Mouse (Mus musculus): ENCODE measurements at regions not wholly inside any gene's neighbourhood (a gene's known extent, or its start where the extent isn't known, plus 50 kb on each side); places are given as distances from the start of the nearest gene placed in this dataset.
A peak's percentile ranks its signal among the peaks of the same experiment; 100 is the strongest.

DNA sequence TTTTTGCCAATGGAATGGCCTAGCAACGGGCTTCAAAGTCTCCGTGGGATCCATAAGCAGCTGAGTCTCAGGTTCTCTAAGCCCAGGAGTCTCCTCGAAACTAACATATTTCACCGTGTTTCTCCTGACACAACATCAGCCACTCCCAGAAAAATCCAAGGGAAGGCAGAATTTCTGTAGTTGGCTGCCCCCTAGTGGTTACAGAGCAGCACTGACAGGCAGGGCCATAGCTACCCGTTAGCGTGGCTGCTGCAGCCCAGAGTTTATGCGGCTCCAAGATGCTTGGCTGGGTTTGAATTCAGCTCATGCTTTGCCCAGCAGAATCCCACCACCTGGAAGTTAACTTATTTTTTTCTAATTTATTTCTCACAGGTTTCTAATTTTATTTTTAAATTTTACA lies 140.9 kb upstream of the Tmem164 start:
- peak; percentile 98 for ATAC-seq (ENCODE audit: low TSS enrichment)

- no peak for ATAC-seq (ENCODE audit: low TSS enrichment)
These were observed 129.0 kb upstream of the Tmem164 start for GRCm38 (mm10) chrX:142552196-142552595.

DNA sequence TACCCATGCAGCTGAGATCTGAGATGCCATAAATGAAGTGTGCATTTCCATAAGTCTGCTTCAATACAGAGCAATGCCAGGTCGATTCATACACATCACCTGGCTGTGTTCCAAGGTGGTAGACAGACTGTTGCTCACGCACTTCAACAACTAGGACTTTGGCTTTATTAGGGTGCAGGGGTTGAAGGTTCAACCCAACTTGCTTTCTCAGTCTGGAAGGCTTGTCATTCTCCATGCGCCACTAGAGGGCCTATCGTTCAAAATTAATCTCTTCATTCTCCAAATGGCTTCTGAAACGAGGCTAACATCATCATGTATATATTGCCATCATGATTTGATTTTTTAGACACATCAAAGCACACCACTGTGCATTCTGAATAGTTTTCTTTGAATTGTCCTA lies 127.0 kb upstream of the Tmem164 start:
- ATAC-seq (ENCODE audit: low TSS enrichment) = peak; percentile 88

DNA sequence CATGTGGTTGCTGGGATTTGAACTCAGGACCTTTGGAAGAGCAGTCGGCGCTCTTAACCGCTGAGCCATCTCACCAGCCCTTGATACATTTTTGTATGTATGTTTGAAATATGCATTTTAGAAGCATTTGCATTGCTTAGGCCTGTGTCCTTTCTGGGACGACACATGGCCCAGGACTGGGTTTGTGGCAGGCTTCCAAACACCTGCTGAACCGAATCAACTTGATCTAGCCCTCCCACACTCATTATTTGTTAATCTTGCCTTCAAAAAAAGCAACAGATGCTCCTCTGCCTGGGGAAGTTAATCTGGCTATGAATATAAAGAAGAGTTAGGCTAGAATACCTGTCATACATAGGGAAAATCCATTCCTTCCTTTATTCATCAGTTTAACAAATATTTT lies 123.7 kb upstream of the Tmem164 start:
- no peak for ATAC-seq (ENCODE audit: low TSS enrichment)

DNA sequence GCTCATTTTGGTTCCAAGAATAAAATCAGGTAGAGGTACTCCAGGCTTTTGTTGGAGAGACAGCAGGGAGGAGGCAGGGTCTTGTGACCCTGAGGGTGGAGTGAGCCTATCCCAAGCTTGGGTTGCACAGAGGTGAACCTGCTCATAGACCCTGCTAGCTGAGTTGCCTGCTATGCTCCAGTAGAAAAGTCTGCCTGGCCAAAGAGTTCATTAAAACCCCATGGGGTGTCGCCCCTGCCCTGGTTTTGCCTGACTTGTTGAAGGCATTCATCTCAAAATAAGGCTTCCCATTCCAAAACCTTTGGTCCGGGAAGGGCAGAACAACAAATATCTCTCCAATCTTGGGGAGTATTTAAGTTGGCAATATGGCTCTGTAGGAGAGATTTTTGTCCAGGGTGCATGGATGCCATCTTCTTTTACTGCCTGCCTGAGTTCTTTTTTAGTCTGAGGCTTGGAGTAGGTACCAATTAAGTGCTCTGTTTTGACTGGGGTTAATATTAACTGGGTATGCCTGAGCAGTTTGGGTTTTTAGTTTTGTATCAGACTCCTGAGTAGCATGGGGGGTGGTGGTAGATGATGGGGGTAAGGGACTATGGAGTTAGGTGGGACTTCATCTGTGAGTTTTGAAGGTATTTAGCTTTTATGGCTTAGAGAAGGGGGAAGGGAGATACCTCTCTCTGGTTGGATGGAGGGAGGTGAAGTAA lies 120.8 kb upstream of the Tmem164 start:
- no peak for ATAC-seq (ENCODE audit: low TSS enrichment)

DNA sequence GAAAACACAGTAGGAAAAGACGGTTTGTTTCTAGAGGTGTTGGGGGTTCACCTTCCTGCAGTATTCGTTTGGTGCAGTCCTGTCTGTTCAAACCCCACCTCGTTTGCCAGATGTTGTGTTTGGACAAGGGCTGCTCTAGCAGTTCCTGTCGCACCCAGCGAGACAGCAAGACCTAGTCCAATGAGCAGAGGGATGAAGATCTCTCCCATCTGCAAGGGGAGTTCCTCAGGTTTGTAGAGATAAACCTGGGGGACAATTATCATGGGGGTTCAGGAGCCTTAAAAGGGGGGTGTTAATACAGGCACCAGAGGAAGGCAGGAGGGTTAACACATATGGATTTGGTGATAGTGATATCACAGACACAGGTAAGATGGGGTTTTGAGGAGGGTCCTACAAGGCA lies 119.4 kb upstream of the Tmem164 start:
- ATAC-seq (ENCODE audit: low TSS enrichment) = no peak

DNA sequence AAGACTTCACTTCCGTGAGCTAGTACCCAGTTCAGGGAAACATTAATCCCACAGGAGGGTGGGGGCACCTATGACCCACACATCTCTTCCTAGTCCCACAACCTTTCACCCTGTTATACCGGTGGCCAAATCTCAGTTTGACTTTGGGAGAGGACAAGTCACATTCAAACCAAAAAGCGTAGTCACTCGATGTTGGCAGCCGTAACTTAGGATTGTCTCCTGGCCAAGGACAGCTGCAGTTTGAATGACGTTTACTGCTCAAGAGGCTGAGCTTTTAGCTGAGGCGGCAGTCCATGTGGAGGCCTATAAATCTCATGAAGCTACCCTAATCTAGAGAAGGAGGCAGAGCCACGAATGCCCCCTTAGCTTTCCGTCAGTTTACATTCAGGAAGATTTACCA lies 117.0 kb upstream of the Tmem164 start:
- no peak for ATAC-seq (ENCODE audit: low TSS enrichment)

DNA sequence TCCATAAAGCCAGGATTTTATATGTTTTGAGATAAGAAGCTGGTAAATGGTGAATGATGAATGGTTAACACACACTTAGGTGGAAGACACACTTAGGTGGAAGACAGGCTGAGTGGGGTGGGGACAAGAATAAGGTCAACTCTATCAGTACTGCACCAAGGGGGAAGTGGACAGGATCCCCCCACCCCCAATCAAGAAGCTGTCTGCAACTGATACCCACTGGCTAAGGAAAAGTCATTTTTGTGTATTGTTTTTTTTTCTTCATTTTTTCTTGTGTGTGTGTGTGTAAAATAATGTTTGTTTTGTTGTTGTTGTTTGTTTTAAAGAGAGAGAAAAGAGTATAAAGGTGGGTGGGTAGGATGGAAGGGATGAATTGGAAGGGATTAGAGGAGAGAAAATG lies 109.4 kb upstream of the Tmem164 start:
- no peak for ATAC-seq (ENCODE audit: low TSS enrichment)

GRCm38 (mm10) chrX:142574022-142574421 lies 107.2 kb upstream of the Tmem164 start:
- no peak for ATAC-seq (ENCODE audit: low TSS enrichment)

GRCm38 (mm10) chrX:142574945-142575710 lies 106.1 kb upstream of the Tmem164 start:
- no peak for ATAC-seq (ENCODE audit: low TSS enrichment)

- peak; percentile 89 for ATAC-seq (ENCODE audit: low TSS enrichment)
These were observed 105.1 kb upstream of the Tmem164 start for GRCm38 (mm10) chrX:142576127-142576526.

GRCm38 (mm10) chrX:142577449-142578081 lies 103.6 kb upstream of the Tmem164 start:
- no peak for ATAC-seq (ENCODE audit: low TSS enrichment)

DNA sequence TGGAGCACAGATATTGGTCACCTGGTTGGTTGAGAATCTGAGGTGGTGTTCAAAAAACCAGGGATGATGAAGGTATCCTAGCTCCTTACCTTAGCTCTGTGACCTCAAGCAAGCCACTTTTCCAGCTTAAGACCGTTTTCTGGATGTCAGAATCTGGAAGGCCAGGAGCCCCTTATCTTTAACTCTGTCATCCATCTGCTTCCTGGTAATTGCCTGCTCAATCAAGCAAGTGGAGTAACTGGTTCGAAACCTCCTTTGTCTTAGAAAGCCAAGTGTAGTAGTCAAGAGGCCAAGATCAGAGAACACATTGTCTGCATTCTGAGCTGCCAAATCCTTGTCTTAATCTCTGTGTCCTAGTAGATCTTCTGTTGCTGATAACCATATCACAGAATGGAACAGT lies 95.9 kb upstream of the Tmem164 start:
- ATAC-seq (ENCODE audit: low TSS enrichment) = no peak

GRCm38 (mm10) chrX:142599377-142599776 lies 81.8 kb upstream of the Tmem164 start:
- no peak for ATAC-seq (ENCODE audit: low TSS enrichment)

DNA sequence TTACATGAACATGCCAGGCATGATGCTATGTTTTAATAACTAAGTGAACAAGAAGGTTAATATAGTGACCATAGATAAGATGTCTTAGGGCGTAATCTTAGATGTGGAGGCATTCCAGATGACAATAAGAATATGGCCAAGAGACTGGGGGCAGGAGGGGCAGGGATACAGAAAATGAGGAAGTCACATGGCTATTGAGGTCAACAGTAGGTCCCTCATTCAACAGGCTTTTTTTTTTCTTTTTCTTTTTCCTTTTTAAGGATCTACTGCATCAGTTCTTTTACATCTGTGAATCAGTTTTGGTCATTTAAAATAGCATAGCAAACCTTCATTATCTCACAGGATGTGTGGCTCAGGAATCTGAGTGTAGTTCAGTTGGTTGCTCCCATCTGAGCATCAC lies 80.4 kb upstream of the Tmem164 start:
- no peak for ATAC-seq (ENCODE audit: low TSS enrichment)

DNA sequence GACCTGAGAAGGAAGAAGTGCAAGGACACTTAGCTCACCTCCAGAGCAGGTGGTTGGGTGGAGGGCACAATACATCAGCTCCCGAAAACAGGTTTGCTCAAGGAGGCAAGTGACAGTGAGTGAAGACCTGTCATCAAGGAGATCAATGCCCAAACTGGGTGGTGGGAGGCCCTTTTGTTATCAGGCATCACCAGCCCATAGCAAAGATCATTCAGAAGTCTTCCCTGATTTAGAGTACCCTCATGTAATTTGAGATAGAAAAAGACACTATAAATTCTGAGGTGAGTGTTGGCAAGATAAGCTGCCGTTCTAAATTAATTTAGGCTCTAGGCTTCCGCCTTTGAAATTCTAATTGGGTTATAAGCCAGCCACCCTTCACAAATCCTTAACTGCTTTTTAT lies 76.1 kb upstream of the Tmem164 start:
- no peak for ATAC-seq (ENCODE audit: low TSS enrichment)

DNA sequence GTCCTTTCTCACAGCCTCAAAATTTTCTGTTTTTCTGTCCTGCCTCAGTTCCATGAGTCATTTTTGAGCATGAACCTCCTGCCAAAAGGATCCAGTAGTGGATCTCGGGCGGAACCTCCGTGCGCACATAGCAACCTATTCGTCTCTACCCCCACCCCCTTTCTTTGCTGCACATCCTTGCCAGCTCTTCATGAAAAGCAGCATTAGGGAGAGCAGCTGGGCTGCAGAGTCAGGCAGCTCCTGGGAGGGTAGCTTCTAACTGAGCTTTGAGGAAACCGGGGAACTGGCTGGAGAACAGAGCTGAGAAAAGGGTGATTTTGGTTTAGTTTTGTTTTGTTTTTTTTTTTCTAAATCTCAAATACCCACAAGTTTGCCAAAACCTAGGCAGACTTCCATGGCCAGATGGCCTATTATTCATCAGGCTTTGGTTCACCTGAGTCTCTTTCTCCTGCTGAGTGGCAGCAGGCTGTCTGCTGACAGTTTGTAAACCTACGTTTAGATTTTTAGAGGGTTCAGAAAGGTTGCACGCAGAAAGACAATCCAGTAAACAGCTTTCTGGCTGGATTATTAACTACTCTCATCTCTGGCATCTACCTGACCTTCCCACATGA lies 74.5 kb upstream of the Tmem164 start:
- ATAC-seq (ENCODE audit: low TSS enrichment) = peak; percentile 67

DNA sequence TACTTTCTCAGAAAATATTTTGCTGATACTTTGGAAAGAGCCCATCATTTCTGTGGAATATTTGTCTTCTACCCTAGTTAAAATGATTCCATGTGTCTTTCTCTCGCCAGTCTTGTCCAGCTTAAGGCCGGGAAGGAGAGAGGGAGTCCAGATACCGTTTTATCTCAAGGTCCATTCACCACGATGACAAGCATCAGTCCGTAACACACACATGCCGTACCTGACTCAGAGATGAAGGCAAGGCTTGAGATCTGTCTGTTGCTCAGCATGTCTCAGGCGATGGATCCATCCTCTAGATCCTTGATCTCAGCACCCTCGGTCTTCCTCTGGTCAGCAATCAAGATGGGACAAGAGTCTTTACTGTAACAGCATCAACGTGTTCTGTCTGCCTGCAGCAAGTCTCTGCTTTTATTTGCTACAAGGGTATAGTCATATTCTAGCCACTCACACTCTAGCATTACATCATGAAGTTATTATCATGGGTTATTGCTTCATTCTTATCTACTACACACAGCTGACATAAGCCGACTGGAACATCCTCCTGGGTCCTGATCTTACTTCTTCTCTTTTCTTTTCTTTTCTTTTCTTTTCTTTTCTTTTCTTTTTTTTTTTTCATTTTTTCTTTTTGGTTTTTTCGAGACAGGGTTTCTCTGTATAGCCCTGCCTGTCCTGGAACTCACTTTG lies 64.9 kb upstream of the Tmem164 start:
- ATAC-seq (ENCODE audit: low TSS enrichment) = no peak

DNA sequence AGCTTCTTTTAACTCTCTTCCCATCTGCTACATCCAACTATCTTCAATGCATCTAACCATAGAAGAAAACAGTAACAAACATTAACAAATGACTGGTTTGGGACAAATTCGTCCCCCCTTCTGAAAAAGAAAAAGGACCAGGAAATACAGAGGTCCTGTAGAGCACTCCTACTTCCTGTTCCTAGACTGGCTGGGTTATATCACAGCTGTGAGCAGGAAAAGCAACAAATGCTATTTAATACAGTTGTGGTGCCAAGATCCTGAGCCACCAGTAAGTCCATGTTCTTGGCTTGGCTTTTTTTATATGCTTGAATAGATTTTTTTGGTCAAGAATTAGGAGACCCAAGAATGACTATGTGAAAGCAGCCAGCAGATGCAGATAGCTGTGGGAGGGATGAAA lies 62.8 kb upstream of the Tmem164 start:
- no peak for ATAC-seq (ENCODE audit: low TSS enrichment)

- no peak for ATAC-seq (ENCODE audit: low TSS enrichment)
These were observed 57.8 kb upstream of the Tmem164 start for GRCm38 (mm10) chrX:142623359-142623758.

DNA sequence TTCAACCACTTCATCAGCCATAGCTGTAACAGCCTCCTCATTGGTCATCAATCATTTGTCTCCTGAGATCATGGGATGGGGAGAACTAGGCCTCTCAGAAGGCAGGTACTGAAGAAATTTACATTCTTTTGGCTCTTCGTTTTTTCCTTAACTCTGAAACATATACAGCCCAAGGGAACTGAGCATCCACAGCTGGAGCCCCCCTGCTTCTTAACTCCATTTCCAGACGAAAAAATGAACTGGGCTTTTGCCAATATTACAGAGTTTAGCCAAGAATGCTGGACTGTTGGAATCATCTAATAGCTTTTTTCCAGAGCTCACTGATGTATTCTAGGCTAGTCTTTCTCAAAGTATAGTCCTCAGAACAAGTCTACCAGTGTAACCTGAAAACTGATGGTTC lies 57.3 kb upstream of the Tmem164 start:
- ATAC-seq (ENCODE audit: low TSS enrichment) = no peak
